Mouse (Mus musculus) E14TG2a.4 (cell line): Measurements from ENCODE around the gene Atxn3.

ENCODE experiments used
- CTCF ChIP-seq: conservative IDR thresholded peaks from 2 replicates; pipeline ENCODE4 v1.5.1; 2014; ENCODE audit warnings: low read length
- POU5F1 ChIP-seq: IDR thresholded peaks from 2 replicates; pipeline ENCODE4 v1.6.1; 2014; ENCODE audit warnings: low read length, borderline replicate concordance

- TF ChIP-seq CTCF (no peak), POU5F1 (no peak)
Observed at GRCm38 (mm10) chr12:101994576-101995467, 36.8 kb upstream of the Atxn3 start.
